Mouse (Mus musculus) lung, postnatal 0 days (tissue): ENCODE measurements at regions not wholly inside any gene's neighbourhood (a gene's known extent, or its start where the extent isn't known, plus 50 kb on each side); places are given as distances from the start of the nearest gene placed in this dataset.

Experiments
- ATAC-seq: fragments of 200-750 bp; cut with Nextera tagmentation; 2 replicates; pipeline ENCODE4 v1.8.0; 2017; ENCODE audit warnings: moderate library complexity
- DNase-seq: peaks from one replicate; pipeline ENCODE4 v3.0.0-alpha.2; 2016; ENCODE audit warnings: low spot score
- H3K27ac ChIP-seq: fragments of 300-500 bp; sonication (generic); 2 replicates; pipeline ENCODE4 v1.5.1; 2014; ENCODE audit warnings: antibody characterized with exemption, mild to moderate bottlenecking, low read length, mixed read lengths
- H3K27me3 ChIP-seq: fragments of 300-500 bp; sonication (generic); replicated peaks from 2 replicates; pipeline ENCODE4 v1.6.1; 2014; ENCODE audit warnings: low read length, mixed read lengths; ENCODE audit not compliant: insufficient read depth
- H3K36me3 ChIP-seq: fragments of 300-500 bp; sonication (generic); 2 replicates; pipeline ENCODE4 v1.6.1; 2014; ENCODE audit warnings: low read length, mixed read lengths; ENCODE audit not compliant: insufficient read depth
- H3K4me1 ChIP-seq: fragments of 300-500 bp; sonication (generic); 2 replicates; pipeline ENCODE4 v1.6.1; 2014; ENCODE audit warnings: antibody characterized with exemption, low read depth, low read length, mixed read lengths; ENCODE audit not compliant: insufficient read depth
- H3K4me2 ChIP-seq: fragments of 300-500 bp; sonication (generic); replicated peaks from 2 replicates; pipeline ENCODE4 v1.6.1; 2014; ENCODE audit warnings: low read depth, mild to moderate bottlenecking, low read length, moderate library complexity, mixed read lengths
- H3K4me3 ChIP-seq: fragments of 300-500 bp; sonication (generic); 2 replicates; pipeline ENCODE4 v1.5.1; 2014; ENCODE audit warnings: low read depth, low read length
- H3K9ac ChIP-seq: fragments of 300-500 bp; sonication (generic); replicated peaks from 2 replicates; pipeline ENCODE4 v1.6.1; 2014; ENCODE audit warnings: low read depth, mild to moderate bottlenecking
- H3K9me3 ChIP-seq: fragments of 300-500 bp; sonication (generic); 2 replicates; pipeline ENCODE4 v1.6.1; 2016; ENCODE audit warnings: low read length, mixed read lengths
- CTCF ChIP-seq: IDR thresholded peaks from 2 replicates; pipeline ENCODE4 v1.5.1; 2016; ENCODE audit warnings: antibody characterized with exemption, mild to moderate bottlenecking
- EP300 ChIP-seq: IDR thresholded peaks from 2 replicates; pipeline ENCODE4 v1.6.1; 2016; ENCODE audit warnings: antibody characterized with exemption, mild to moderate bottlenecking, control low read depth
- WGBS: fragments of 180-500 bp; shearing (Covaris S2); extraction: QIAGEN DNeasy Blood & Tissue Kit; methylation state at CpG from one replicate; pipeline ENCODE4 v1.1.7; 2014; 5-methylcytosine and 5-hydroxymethylcytosine counted together

- Histone ChIP-seq H3K27me3 (no peaks in the 10 kb centered on the region), H3K4me2 (no peak overlapping the region), H3K4me3 (no peak overlapping the region), H3K27ac (0 out of 2 replicates have a peak overlapping the region, but pooled peaks have one; percentile 23), H3K9ac (no peak overlapping the region), H3K9me3 (no peaks in the 10 kb centered on the region), H3K36me3 (no peaks in the 10 kb centered on the region), H3K4me1 (no peaks in the 10 kb centered on the region; the same call in 1 of the 2 replicates)
- no peak for DNase-seq
- 73% methylated on average over 7 of the region's 7 CpGs for WGBS
- TF ChIP-seq CTCF = no peak
- TF ChIP-seq EP300 = no peak
- ATAC-seq = peak; percentile 83
These were observed 103.7 kb downstream of the E030025P04Rik start for GRCm38 (mm10) chr11:109040519-109040916.

- Histone ChIP-seq H3K27ac (peak overlapping the region; percentile 43; the same call in 1 of the 2 replicates), H3K4me3 (no peak overlapping the region), H3K36me3 (no peaks in the 10 kb centered on the region), H3K9ac (no peak overlapping the region), H3K9me3 (no peaks in the 10 kb centered on the region), H3K4me1 (no peaks in the 10 kb centered on the region; the same call in 1 of the 2 replicates), H3K4me2 (no peak overlapping the region), H3K27me3 (no peaks in the 10 kb centered on the region)
- ATAC-seq (peak; percentile 78), DNase-seq (peak; percentile 93)
- WGBS = 61% methylated on average over 6 of the region's 6 CpGs
- TF ChIP-seq CTCF (no peak), EP300 (peak; percentile 82)
These were observed 104.2 kb downstream of the E030025P04Rik start for GRCm38 (mm10) chr11:109039792-109040518.

- Histone ChIP-seq H3K4me1 (no peaks in the 10 kb centered on the region; the same call in 1 of the 2 replicates), H3K9ac (no peak overlapping the region), H3K27me3 (no peaks in the 10 kb centered on the region), H3K9me3 (no peaks in the 10 kb centered on the region), H3K4me2 (no peak overlapping the region), H3K36me3 (no peaks in the 10 kb centered on the region), H3K27ac (0 out of 2 replicates have a peak overlapping the region, but pooled peaks have one; percentile 43), H3K4me3 (no peak overlapping the region)
- 74% methylated on average over 10 of the region's 10 CpGs for whole genome bisulfite sequencing
- ATAC-seq = no peak
- DNase-seq = no peak
- no peak for TF ChIP-seq CTCF
- TF ChIP-seq EP300 = no peak
These were observed 104.9 kb downstream of the E030025P04Rik start for GRCm38 (mm10) chr11:109039060-109039791.

GRCm38 (mm10) chr11:109038136-109038535 lies 106.0 kb downstream of the E030025P04Rik start:
- no peak for ATAC-seq
- DNase-seq = no peak

GRCm38 (mm10) chr11:109034596-109034995 lies 109.6 kb downstream of the E030025P04Rik start:
- Histone ChIP-seq H3K9me3 (no peaks in the 10 kb centered on the region), H3K4me3 (no peak overlapping the region), H3K4me2 (no peak overlapping the region), H3K9ac (no peak overlapping the region), H3K27me3 (no peaks in the 10 kb centered on the region), H3K27ac (no peak overlapping the region), H3K4me1 (no peaks in the 10 kb centered on the region; the same call in 1 of the 2 replicates), H3K36me3 (no peaks in the 10 kb centered on the region)
- no peak for ATAC-seq
- no peak for TF ChIP-seq EP300
- no peak for TF ChIP-seq CTCF
- no peak for DNase-seq
- 53% methylated on average over 1 of the region's 1 CpGs for WGBS

More at GRCm38 (mm10) chr11:109038136-109038535, 106.0 kb downstream of the E030025P04Rik start:
- H3K27ac ChIP-seq = no peak overlapping the region
- no peak overlapping the region for H3K4me3 ChIP-seq
- no peaks in the 10 kb centered on the region; the same call in 1 of the 2 replicates for H3K4me1 ChIP-seq
- H3K9me3 ChIP-seq = no peaks in the 10 kb centered on the region
- H3K4me2 ChIP-seq = no peak overlapping the region
- no peak overlapping the region for H3K9ac ChIP-seq
- H3K36me3 ChIP-seq = no peaks in the 10 kb centered on the region
- H3K27me3 ChIP-seq = no peaks in the 10 kb centered on the region
- no peak for TF ChIP-seq EP300
- TF ChIP-seq CTCF = no peak
- WGBS = 87% methylated on average over 7 of the region's 7 CpGs

GRCm38 (mm10) chr11:109034072-109034471 lies 110.1 kb downstream of the E030025P04Rik start:
- H3K27me3 ChIP-seq = no peaks in the 10 kb centered on the region
- H3K4me1 ChIP-seq = no peaks in the 10 kb centered on the region; the same call in 1 of the 2 replicates
- H3K9ac ChIP-seq = no peak overlapping the region
- TF ChIP-seq EP300 (no peak), CTCF (no peak)
- H3K27ac ChIP-seq = no peak overlapping the region
- ATAC-seq (no peak), DNase-seq (no peak)
- H3K9me3 ChIP-seq = no peaks in the 10 kb centered on the region
- no peak overlapping the region for H3K4me3 ChIP-seq
- H3K4me2 ChIP-seq = no peak overlapping the region
- H3K36me3 ChIP-seq = no peaks in the 10 kb centered on the region
- WGBS = 33% methylated on average over 4 of the region's 4 CpGs
